Mouse (Mus musculus): ENCODE measurements around the gene Abcb11.
"Not testable (repeated sequence)": the region's sequence is repeated elsewhere in the genome, so short reads cannot be mapped to it uniquely, and the experiment has no call there.

The Abcb11 gene

GRCm38 (mm10) chr2:69342496-69343221, at the start of gene Abcb11:
TSS of gene Abcb11 (minus strand) at chr2:69342616.
- no peak for DNase-seq (ENCODE audit: low spot score)

- no peak for DNase-seq (ENCODE audit: low spot score)
Observed at GRCm38 (mm10) chr2:69386118-69386871, 43.9 kb upstream of the Abcb11 start.

DNA sequence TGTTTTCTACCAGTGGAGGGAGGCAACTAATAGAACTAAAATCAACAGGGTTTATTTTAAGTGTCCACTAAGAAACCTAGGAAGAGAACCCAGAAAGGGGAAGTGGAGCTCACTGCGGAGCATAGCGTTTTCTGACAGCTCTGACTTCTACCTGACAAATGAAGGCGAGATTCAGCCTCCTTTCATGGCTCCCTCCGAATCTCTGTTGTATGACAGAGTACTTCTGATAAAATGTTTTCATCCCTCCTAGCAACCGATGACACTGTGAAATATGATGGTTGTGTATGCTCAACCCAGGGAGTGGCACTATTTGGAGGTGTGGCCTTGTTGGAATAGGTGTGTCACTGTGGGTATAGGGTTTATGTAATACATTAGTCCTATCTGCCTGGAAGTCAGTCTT, 40.4 kb upstream of the Abcb11 start:
- DNase-seq (ENCODE audit: low spot score) = no peak

- DNase-seq (ENCODE audit: low spot score) = no peak
Observed at GRCm38 (mm10) chr2:69381740-69382139, 39.3 kb upstream of the Abcb11 start.

GRCm38 (mm10) chr2:69380281-69380680, 37.9 kb upstream of the Abcb11 start, which contains the start of gene Dhrs9:
TSS of gene Dhrs9 (plus strand) at chr2:69380445.
- peak; percentile 13 for DNase-seq (ENCODE audit: low spot score)

- no peak for DNase-seq (ENCODE audit: low spot score)
Observed at GRCm38 (mm10) chr2:69379801-69380200, 37.4 kb upstream of the Abcb11 start.

DNA sequence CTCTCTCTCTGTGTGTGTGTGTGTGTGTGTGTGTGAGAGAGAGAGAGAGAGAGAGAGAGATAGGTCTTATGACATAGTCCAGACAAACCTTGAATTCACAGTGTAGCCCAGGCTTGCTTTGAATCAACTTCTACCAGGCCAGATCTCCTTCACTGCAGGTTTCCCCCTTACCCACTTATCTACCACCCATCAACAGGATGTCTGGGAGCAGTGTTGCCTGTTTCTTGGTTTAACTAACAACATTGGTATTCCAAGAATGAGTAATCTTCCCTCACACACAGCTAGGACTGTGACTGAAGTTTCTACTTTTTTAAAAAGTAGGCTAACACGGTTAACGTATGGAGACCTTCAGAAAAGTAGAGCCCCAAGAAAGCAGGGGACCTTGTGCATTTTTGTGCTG, 34.4 kb upstream of the Abcb11 start:
- no peak for DNase-seq (ENCODE audit: low spot score)

DNA sequence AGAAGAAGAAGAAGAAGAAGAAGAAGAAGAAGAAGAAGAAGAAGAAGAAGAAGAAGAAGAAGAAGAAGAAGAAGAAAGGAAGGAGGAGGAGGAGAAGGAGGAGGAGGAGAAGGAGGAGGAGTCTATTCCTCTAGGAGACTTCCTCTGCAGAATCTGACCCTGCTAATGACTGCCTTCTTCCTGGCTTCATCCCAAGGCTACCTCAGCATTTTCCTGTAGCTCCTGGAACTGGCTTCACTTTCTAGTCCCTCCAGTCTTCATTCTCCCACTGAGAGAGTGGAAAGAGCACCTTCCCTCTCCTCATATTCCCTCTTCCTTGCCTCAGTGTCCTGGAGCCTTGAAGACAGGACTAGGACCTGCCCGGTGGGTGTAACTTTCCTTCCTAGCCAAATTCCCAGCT, 22.9 kb upstream of the Abcb11 start:
- no peak for DNase-seq (ENCODE audit: low spot score)

DNA sequence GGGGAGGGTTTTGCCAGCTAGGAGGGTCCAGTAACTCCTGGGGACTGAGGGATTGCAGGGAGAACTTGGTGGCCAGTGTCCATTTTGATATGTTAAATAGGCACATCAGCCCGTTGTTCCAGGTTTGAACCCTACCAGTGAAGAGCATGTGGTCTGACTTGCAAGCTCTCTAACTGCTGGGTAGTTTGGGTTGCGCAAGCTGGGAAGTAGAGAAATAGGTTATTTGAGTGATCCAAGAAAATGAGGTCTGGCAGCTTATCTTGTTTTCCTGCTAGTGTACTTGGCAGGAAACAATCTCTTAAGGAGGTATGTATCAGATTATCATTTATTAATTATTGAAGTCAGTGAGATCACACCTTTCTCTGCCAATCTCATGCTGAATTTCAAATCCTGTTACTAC, 22.4 kb upstream of the Abcb11 start:
- no peak for DNase-seq (ENCODE audit: low spot score)

GRCm38 (mm10) chr2:69355402-69355801, 13.0 kb upstream of the Abcb11 start:
- DNase-seq (ENCODE audit: low spot score) = not testable (repeated sequence)

GRCm38 (mm10) chr2:69341506-69341905, 910 bp downstream of the Abcb11 start:
- no peak for DNase-seq (ENCODE audit: low spot score)

DNA sequence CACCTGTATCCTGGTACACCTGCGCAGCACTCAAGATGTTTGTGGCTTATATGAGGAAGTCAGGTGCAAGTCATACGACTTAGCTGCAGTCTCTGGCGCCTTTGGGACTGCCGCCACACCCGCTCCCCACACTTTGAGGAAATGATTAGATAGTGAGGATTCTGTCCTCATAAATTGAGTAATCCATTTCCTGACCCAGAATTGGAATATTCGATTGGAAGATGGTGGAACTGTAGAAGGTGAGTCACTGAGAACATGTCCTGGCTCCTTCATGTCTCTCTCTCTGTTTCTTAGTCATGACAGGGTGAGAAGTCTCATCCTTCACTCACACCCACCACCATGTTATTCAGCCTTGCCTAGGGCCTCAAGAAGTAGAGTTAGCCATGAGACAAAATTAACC, 10.9 kb downstream of the Abcb11 start:
- not testable (repeated sequence) for DNase-seq (ENCODE audit: low spot score)

- no peak for DNase-seq (ENCODE audit: low spot score)
Observed at GRCm38 (mm10) chr2:69328509-69329163, 13.8 kb downstream of the Abcb11 start.

DNA sequence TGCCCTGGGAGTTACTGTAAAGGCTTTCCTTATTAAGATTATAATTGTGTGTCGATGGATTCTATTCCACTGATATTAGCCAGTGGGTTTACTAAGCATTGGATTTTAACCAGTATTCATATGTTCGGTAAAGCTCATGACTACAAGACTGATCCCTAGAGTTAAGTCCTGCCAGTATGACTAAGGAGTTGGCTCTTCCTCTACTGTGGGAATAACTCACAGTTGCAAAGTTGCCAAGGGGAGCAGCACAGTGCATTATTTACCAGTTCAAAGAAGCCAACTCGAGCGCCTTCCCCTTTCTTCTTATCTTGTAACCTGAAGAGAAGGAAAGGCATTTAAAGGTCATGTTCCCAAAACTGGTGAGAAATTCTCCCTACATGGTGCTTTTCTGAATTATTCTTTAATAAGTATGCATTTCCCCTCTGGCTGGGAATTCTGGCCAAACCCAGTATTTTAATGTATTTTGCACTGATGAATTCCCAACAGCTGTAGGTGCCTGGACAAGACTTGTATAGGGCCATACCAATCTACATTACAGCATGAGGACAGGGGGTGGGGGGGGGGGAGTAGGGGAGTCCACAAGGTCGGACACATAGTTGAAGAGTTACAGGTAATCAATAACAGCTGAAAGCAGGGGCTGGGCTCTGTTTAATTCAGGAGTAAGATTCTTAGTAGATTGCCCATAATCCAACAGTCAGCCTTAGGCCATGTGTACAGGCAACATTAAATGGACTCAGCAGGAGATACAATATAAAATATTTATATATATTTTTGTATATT, 17.3 kb downstream of the Abcb11 start:
- no peak for DNase-seq (ENCODE audit: low spot score)

GRCm38 (mm10) chr2:69323018-69323417, 19.4 kb downstream of the Abcb11 start:
- no peak for DNase-seq (ENCODE audit: low spot score)

DNA sequence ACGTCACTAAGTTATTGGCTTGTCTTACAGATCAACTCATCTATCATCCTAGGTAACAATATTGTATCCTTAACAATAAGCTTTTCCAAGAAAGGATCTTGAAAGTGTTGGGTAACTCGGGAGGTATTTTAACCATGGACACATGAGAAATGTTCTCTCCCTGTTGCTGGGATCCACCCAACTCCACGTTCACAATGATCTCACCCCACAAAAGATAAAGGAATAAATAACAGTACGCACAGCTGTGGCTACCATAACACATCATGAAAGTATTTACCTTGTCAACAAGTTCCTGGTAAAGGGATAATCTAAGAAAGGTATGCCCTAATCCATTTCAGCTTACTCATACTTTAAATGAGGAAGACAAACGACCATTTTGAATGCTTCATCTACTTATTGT, 21.0 kb downstream of the Abcb11 start:
- DNase-seq (ENCODE audit: low spot score) = no peak

DNA sequence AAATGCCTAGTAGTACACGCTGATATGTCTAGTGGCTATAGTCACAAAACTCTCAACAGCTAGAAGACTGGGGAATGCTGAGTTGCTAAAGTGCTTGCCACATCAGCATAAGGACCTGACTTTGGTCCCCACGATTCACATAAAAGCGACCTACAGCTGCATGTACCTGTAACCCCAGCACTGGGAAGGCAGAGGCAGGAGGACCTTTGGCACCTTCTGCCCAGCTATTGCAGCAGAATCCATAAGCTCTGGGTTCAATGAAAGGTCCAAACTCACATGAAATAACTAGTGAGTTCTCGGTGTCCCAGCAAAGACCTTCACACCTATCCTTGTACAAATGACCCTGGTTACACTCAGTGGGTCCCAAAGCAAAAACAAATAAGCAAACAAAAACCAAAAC, 31.1 kb downstream of the Abcb11 start:
- DNase-seq (ENCODE audit: low spot score) = no peak

DNA sequence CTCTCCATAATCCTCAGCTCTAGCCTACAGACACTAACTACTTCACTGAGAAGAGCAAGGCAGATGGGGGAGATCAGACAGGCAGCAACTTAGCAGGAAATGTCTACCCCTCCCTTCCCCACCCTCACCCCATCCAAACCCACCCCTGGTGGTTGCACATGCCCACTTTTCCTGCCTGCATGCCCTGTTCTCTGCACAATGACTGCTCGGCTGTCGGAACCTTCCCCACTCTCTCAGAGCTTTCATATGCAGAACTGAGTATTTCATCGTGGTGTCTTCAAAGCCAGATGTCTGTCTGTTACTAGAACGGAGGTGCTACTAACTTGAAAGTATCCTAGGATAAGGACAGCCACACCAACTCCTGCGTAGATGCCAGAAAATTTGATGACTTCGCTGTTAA, 34.3 kb downstream of the Abcb11 start:
- no peak for DNase-seq (ENCODE audit: low spot score)

DNA sequence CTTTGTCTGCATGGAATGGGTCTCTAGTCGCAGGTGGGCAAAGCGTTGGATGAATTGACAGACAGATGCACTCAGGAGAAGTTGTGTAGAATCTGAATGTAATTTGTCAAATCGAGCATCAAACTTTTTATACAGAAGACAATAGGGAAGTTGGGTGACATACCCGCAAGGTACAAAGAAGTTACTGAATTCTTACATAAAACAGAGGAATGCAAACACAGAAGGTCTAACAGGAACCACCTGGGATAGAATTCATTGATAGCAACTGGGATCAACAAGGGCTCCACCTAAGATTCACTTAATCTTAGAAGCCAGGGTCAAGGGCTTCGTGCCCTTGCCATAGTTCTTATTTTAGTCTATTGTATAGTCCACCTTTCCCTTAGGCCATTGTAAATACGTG, 41.8 kb downstream of the Abcb11 start:
- DNase-seq (ENCODE audit: low spot score) = not testable (repeated sequence)

GRCm38 (mm10) chr2:69294508-69294907, 47.9 kb downstream of the Abcb11 start:
- no peak for DNase-seq (ENCODE audit: low spot score)

GRCm38 (mm10) chr2:69288989-69289388, 53.4 kb downstream of the Abcb11 start:
- DNase-seq (ENCODE audit: low spot score) = no peak

- DNase-seq (ENCODE audit: low spot score) = no peak
Observed at GRCm38 (mm10) chr2:69275875-69276274, 66.5 kb downstream of the Abcb11 start.
